ENCODE assay signal across 11 mouse cellular contexts in the genomic region with DNA sequence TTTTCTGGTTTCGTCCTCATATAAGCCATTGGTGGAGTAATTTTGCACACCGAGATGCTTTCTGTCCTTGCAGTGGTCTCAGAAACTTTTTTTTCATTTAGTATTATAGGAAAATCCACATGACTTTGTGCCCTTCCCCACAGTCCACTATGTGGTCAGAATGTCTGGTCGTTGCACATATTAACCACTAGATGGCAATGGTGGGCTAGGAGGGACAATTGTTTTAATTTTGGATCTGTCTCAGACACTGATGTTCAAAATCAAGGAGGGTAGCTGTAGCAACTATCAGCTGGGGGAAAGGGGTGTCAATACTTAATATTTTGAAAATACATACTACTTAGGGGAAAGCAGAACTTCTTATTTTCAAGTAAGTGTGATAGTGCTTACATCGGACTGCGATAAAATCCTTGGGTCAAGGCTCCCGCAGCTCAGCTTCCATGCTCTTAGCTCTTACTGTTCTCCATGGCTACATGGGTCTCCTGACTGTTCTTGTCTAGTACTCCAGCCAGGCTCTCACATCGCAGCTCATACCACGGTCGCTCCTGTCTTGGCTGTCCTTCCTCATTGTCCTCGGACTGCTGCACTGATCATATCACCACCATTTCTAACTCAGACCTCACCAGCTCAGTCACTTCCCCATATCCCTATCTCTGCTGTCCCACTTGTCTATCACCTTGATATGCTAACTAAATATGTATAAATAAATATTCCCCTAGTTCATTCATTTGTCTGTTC.
A peak's percentile ranks its signal among the peaks of the same experiment; 100 is the strongest.
DNase-seq lines count a peak whose midpoint lies in the region; ATAC-seq and TF ChIP-seq lines count a peak whose summit lies in the region.
"Had no signal": no experiment of that assay in that cellular context is flagged by ENCODE, and none has a peak within 500 bp of the region (broad histone marks: within the 10 kb centered on the region; RNA-seq: fewer than 3 reads in every experiment).

No protein-coding gene starts in this region.

- no peaks in the 10 kb centered on the region for H3K27me3 ChIP-seq in liver, embryonic 14.5 days (ENCODE audit: control insufficient read depth, insufficient read depth, low read length)
- no peaks in the 10 kb centered on the region for H3K27me3 ChIP-seq in liver, embryonic 12.5 days (replicated peaks)
- H3K27me3 ChIP-seq in embryonic facial prominence, embryonic 14.5 days (replicated peaks; ENCODE audit: control insufficient read depth, insufficient read depth, low read length) = no peaks in the 10 kb centered on the region
- H3K27me3 ChIP-seq: embryonic facial prominence, embryonic 12.5 days; limb, embryonic 12.5 days; stomach, embryonic 15.5 days had no signal

- no peak overlapping the region for H3K4me3 ChIP-seq in liver, embryonic 14.5 days (ENCODE audit: insufficient read depth in 1 of 2, low read depth in 2 of 2, low read length in 2 of 2)
- no peak overlapping the region for H3K4me3 ChIP-seq in liver, embryonic 12.5 days
- no peak overlapping the region for H3K4me3 ChIP-seq in embryonic facial prominence, embryonic 14.5 days (ENCODE audit: low read depth, low read length)
- H3K4me3 ChIP-seq: embryonic facial prominence, embryonic 12.5 days; limb, embryonic 12.5 days; stomach, embryonic 15.5 days had no signal

- no peak overlapping the region for H3K27ac ChIP-seq in liver, embryonic 14.5 days
- H3K27ac ChIP-seq in liver, embryonic 12.5 days = no peak overlapping the region
- H3K27ac ChIP-seq in embryonic facial prominence, embryonic 14.5 days (replicated peaks; ENCODE audit: low read depth, low read length) = no peak overlapping the region
- H3K27ac ChIP-seq: embryonic facial prominence, embryonic 12.5 days; limb, embryonic 12.5 days; stomach, embryonic 15.5 days had no signal

- H3K9me3 ChIP-seq in liver, embryonic 14.5 days (ENCODE audit: control insufficient read depth, low read length) = no peaks in the 10 kb centered on the region
- H3K9me3 ChIP-seq in liver, embryonic 12.5 days (replicated peaks) = no peaks in the 10 kb centered on the region
- no peaks in the 10 kb centered on the region for H3K9me3 ChIP-seq in embryonic facial prominence, embryonic 14.5 days (ENCODE audit: control insufficient read depth, low read length)
- H3K9me3 ChIP-seq: embryonic facial prominence, embryonic 12.5 days; limb, embryonic 12.5 days; stomach, embryonic 15.5 days had no signal

- WGBS in liver, embryonic 14.5 days (ENCODE audit: insufficient replicate concordance) = 40% methylated on average over 10 of the region's 10 CpGs
- 36% methylated on average over 10 of the region's 10 CpGs for WGBS in liver, embryonic 12.5 days (ENCODE audit: insufficient replicate concordance)
- 59% methylated on average over 10 of the region's 10 CpGs for WGBS in embryonic facial prominence, embryonic 14.5 days

- peak; percentile 60; the same call in 1 of the 2 replicates for TF ChIP-seq CTCF in liver, embryonic 14.5 days (IDR thresholded peaks at IDR 0.05; ENCODE audit: low read depth)

- no peaks in the 10 kb centered on the region for H3K4me1 ChIP-seq in liver, embryonic 14.5 days (replicated peaks; ENCODE audit: control insufficient read depth in 2 of 2, insufficient read depth in 2 of 2, low read length in 1 of 2)
- H3K4me1 ChIP-seq in liver, embryonic 12.5 days = no peaks in the 10 kb centered on the region
- H3K4me1 ChIP-seq in embryonic facial prominence, embryonic 14.5 days (ENCODE audit: control insufficient read depth, insufficient read depth, low read length) = no peaks in the 10 kb centered on the region
- H3K4me1 ChIP-seq: embryonic facial prominence, embryonic 12.5 days; limb, embryonic 12.5 days; stomach, embryonic 15.5 days had no signal

- ATAC-seq in liver, embryonic 14.5 days (ENCODE audit: insufficient read depth) = no peak
- no peak for ATAC-seq in liver, embryonic 12.5 days
- 0 out of 2 replicates have a peak, but pooled peaks have one; percentile 33 for ATAC-seq in embryonic facial prominence, embryonic 14.5 days (ENCODE audit: low read depth)

- no peak for DNase-seq in liver, embryonic 14.5 days (ENCODE audit: low read depth in 3 of 3, low spot score in 3 of 3)
- DNase-seq in brain, adult 2 months (ENCODE audit: low read depth, low spot score) = peak; percentile 54
- DNase-seq in embryonic facial prominence, embryonic 14.5 days (ENCODE audit: low spot score) = no peak
- DNase-seq in lung, postnatal 14 days = peak; percentile 1
- DNase-seq in urinary bladder, postnatal 36 days (ENCODE audit: low spot score in 2 of 2) = no peak
- no peak for DNase-seq in frontal cortex, postnatal 14 days (ENCODE audit: low spot score in 2 of 2)
- DNase-seq in gastrocnemius, postnatal 25 days = no peak

- no peak overlapping the region for H3K9ac ChIP-seq in liver, embryonic 14.5 days (replicated peaks)
- no peak overlapping the region for H3K9ac ChIP-seq in liver, embryonic 12.5 days
- no peak overlapping the region for H3K9ac ChIP-seq in embryonic facial prominence, embryonic 14.5 days (ENCODE audit: low read depth, low read length)
- H3K9ac ChIP-seq: embryonic facial prominence, embryonic 12.5 days; limb, embryonic 12.5 days; stomach, embryonic 15.5 days had no signal

- no peaks in the 10 kb centered on the region for H3K36me3 ChIP-seq in liver, embryonic 14.5 days (replicated peaks; ENCODE audit: control insufficient read depth, insufficient read depth, low read depth)
- no peaks in the 10 kb centered on the region for H3K36me3 ChIP-seq in liver, embryonic 12.5 days
- no peaks in the 10 kb centered on the region for H3K36me3 ChIP-seq in embryonic facial prominence, embryonic 14.5 days (ENCODE audit: control insufficient read depth, insufficient read depth, low read length)
- H3K36me3 ChIP-seq: embryonic facial prominence, embryonic 12.5 days; limb, embryonic 12.5 days; stomach, embryonic 15.5 days had no signal

- TF ChIP-seq EP300 in liver, embryonic 14.5 days (IDR thresholded peaks at IDR 0.05; ENCODE audit: low read depth) = no peak

- no peak overlapping the region for H3K4me2 ChIP-seq in liver, embryonic 14.5 days (ENCODE audit: low read depth)
- no peak overlapping the region for H3K4me2 ChIP-seq in liver, embryonic 12.5 days
- no peak overlapping the region for H3K4me2 ChIP-seq in embryonic facial prominence, embryonic 14.5 days (ENCODE audit: low read depth, low read length)
- H3K4me2 ChIP-seq: embryonic facial prominence, embryonic 12.5 days; limb, embryonic 12.5 days; stomach, embryonic 15.5 days had no signal

Comparison
In these comparisons a context has a peak if more than half of its experiments do, and no peak if none do; other contexts are left out.
1. DNase-seq: peak in brain, adult 2 months (single experiment) and lung, postnatal 14 days (single experiment); none in liver, embryonic 14.5 days (0 of 3), embryonic facial prominence, embryonic 14.5 days (single experiment), urinary bladder, postnatal 36 days (0 of 2), frontal cortex, postnatal 14 days (0 of 2) and gastrocnemius, postnatal 25 days (single experiment).